Mouse (Mus musculus): ENCODE data around the gene Mboat1.

Mboat1 gene

GRCm38 (mm10) chr13:30252692-30253091 is 116.4 kb downstream of the Mboat1 start:
- no peak for DNase-seq

DNA sequence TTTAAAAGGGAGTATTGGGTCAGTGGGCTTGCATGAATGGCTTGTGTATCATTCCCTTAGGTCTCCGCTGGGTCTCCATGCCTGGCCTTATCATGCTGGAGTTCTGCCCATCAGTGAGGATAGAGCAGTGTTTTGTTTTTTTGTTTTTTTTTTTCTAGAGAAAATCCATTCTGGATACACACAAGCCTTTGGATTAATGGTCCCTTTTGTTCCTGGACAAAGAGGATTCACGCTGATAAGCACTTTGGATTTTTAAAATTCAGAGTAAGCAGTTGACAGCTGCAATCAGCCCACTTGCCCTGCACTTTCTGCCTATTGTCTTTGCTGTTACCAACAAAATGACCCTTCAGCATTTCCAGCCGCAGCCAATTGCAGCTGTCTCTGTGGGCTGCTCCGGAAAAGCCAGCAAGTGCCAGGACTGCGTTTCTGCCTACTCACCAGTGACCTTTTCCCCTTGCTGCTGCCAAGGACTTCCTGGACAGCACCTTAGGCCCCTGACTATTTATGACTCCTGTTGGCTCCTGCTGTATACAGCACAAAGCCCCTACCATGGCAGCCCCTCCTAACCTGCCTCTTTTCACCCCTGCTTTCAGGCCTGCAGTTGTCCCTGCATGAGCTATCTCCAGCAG is 117.5 kb downstream of the Mboat1 start:
- peak; percentile 12 for DNase-seq

GRCm38 (mm10) chr13:30254421-30254820 is 118.1 kb downstream of the Mboat1 start:
- DNase-seq = no peak

DNA sequence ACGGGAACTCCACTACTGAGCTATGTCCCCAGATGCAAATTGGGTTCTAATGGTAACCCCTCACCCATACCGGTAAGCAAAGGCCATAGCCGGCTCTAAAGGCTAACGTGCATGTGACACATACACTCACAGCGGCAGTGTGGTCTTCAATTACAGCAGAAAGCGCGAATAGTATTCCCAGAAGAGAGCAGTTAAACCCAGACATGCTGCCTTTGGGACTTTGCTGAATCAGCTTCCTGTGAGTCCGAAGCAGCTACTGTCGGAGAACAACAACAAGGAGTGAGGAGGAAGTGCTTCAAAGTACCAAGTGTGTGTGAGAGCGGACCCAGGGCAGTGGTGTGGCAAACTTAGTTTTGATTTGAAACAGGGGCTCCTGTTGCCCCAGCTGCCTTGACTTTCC is 122.5 kb downstream of the Mboat1 start:
- DNase-seq = no peak

GRCm38 (mm10) chr13:30259326-30259725 is 123.0 kb downstream of the Mboat1 start:
- DNase-seq = no peak

DNA sequence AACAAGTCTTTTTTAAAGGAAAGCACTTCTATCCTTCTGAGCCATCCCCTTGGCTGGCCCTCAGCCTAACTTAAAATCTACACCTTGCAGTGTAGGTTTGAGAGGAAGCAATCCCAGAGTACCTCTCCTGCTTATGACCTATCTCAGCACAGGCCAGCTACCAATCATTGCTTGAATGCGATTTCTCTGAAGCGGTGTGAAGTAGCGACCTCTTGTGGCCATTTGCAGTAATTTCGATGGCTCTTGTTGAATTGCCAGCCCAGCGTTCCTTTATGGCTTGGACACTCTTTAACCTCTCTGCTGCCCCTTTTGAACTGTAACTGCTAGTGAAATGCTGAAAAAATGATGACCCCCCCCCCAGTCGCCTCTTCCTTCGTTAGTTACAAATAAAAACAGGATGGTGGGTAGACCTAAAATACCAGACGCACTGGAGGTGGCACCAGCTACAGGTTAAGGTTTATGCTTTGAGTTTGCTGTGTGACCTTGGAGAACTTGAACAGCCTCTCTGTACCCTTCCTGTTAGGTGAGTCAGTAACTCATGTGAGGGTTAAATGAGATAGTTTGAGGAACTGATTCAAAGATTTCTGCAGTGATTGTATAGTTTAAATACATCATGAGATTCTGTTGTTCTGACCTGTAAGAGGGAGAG is 123.7 kb downstream of the Mboat1 start:
- DNase-seq = peak; percentile 80

DNA sequence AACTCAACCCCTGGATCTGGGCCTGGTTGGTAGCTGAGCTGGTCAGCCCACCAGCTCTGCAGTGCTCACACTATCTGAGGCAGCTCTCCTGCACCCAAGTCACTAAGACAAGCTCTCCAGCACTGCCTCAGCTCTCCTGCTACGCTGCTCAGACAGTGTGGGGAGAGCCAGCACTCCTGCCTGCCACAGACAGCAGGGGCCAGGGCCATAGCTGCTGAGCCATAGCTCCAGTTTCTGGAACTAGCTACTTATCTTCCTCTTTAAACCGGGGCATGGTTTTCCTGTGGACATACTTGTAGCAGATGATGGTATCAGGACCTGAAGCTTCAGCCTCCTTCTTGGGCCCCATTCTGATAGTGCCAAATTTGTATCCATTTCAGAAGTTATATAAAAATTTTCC is 127.4 kb downstream of the Mboat1 start:
- no peak for DNase-seq

GRCm38 (mm10) chr13:30264303-30264702 is 128.0 kb downstream of the Mboat1 start:
- DNase-seq = no peak

DNA sequence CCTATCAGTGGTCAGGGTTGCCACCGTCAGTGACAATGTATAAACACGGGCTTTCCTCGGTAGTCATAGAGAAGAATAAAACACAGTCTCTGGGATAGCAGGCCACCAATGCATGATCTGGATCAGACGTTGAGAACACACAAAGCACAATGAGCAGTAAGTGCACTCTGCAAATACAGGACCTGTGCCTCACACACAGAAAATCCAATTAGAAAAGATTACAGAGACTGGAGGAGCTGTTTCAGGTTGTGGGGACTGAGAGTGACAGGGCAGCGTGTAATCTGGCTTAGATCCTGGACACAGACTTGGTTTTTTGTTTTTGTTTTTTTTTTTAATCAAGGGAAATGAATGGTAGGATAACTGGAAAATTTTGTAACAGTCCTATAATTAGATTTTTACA is 128.5 kb downstream of the Mboat1 start:
- no peak for DNase-seq

- DNase-seq = no peak
Observed at GRCm38 (mm10) chr13:30266036-30266435, 129.7 kb downstream of the Mboat1 start.

DNA sequence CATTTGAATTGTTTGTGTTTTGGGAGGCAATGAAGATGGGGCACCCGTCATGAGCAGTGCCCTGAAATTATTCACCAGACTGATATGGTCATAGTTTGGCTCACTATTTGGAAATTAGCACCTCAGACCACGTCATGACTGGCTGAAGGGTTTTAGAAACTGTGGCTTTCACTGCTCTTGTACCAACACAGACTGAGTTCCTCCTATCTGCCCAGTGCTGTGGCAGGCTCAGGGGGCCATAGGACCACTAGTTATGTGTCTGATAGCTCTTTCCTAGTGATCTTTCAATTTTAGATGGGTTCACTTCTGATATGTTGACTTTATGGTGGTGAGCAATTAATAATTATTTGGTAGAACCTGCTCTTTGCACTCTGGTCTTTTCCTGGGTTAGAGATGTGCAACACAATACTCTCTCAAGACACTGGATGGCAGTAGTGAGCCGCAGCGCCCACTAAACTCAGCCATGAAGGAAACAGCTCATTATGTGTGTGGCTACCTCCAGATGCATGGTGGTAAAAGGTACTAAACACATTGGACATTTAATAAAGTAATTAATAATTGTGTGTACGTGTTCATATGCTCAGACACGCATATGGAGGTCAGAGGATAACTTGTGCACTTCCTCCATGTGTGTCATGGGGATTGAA is 135.9 kb downstream of the Mboat1 start:
- peak; percentile 44 for DNase-seq
